Mouse (Mus musculus) heart, embryonic 12.5 days (tissue): ENCODE measurements around the gene Emc3. TPM values are rescaled to one million over a fixed set of nuclear protein-coding genes. Genes with fewer than 3 reads are reported as not detected.

Source experiments
- ATAC-seq: fragments of 200-750 bp; cut with Nextera tagmentation; 2 replicates; pipeline ENCODE4 v1.8.0; 2017; ENCODE audit warnings: moderate TSS enrichment, moderate library complexity; ENCODE audit not compliant: insufficient number of reproducible peaks, low FRiP score
- H3K27ac ChIP-seq: fragments of 300-500 bp; sonication (generic); 2 replicates; pipeline ENCODE4 v1.5.1; 2016; ENCODE audit warnings: mild to moderate bottlenecking, moderate library complexity; ENCODE audit not compliant: poor library complexity, severe bottlenecking
- H3K27me3 ChIP-seq: fragments of 300-500 bp; sonication (generic); replicated peaks from 2 replicates; pipeline ENCODE4 v1.6.1; 2016; ENCODE audit warnings: mild to moderate bottlenecking, moderate library complexity
- H3K36me3 ChIP-seq: fragments of 300-500 bp; sonication (generic); 2 replicates; pipeline ENCODE4 v1.6.1; 2016; ENCODE audit warnings: mild to moderate bottlenecking, moderate library complexity
- H3K4me1 ChIP-seq: fragments of 300-500 bp; sonication (generic); replicated peaks from 2 replicates; pipeline ENCODE4 v1.6.1; 2016; ENCODE audit warnings: mild to moderate bottlenecking
- H3K4me2 ChIP-seq: fragments of 300-500 bp; sonication (generic); 2 replicates; pipeline ENCODE4 v1.6.1; 2016; ENCODE audit warnings: mild to moderate bottlenecking, moderate library complexity
- H3K4me3 ChIP-seq: fragments of 300-500 bp; sonication (generic); 2 replicates; pipeline ENCODE4 v1.5.1; 2016; ENCODE audit warnings: mild to moderate bottlenecking
- H3K9ac ChIP-seq: fragments of 300-500 bp; sonication (generic); 2 replicates; pipeline ENCODE4 v1.6.1; 2016; ENCODE audit warnings: mild to moderate bottlenecking, moderate library complexity
- H3K9me3 ChIP-seq: fragments of 300-500 bp; sonication (generic); replicated peaks from 2 replicates; pipeline ENCODE4 v1.6.1; 2016; ENCODE audit warnings: mild to moderate bottlenecking, moderate library complexity
- WGBS: fragments of 180-500 bp; shearing (Covaris S2); methylation state at CpG from one replicate; pipeline ENCODE4 v1.1.7; 2016; 5-methylcytosine and 5-hydroxymethylcytosine counted together
- polyA plus RNA-seq: library from polyadenylated mRNA; unstranded; fragments of >200 nt; fragmentation: Nextera tagmentation; extraction: Ambion mirVana; gene quantifications from 2 replicates; pipeline ENCODE4 v1.2.1, GENCODE M21; 2016

Gene Emc3
- polyA plus RNA-seq, 1 experiment from 2014 or later = 89.1 TPM

DNA sequence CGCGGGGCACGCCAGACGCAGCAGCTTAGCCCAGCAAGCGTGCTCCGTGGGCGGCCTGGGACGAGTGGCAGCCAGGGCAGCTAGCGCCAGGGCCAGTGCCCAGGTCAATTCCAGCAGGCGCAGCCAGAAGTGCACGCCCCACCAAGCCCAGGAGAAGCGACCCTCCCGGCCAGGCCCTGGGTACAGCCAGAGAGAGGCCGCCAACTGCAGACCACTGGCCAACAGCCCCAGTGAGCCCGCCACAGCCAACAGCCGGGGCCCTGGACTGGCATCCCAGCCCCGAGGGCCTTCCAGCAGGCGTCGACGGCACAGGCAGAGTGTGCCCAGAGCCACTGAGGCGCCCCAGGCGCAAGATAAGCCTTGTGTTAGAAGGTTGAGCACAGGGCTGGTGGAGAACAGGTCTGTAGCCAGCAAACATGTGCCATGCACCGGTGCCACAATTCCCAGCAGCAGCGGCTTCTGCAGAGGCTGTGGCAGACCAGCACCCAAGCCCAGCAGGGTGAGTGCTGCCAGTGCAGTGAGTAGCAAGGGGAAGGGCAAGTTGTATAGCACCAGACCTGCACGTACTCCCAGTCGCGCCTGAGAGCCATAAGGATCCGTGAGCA is 36.3 kb downstream of the Emc3 start:
- Histone ChIP-seq H3K9ac (peak overlapping the region; percentile 59), H3K4me3 (peak overlapping the region; percentile 51), H3K4me1 (peaks cover 9% of the 10 kb centered on the region), H3K36me3 (peaks cover 27% of the 10 kb centered on the region), H3K9me3 (no peaks in the 10 kb centered on the region), H3K27me3 (peaks cover 45% of the 10 kb centered on the region), H3K4me2 (peak overlapping the region; percentile 81), H3K27ac (no peak overlapping the region)
- 21% methylated on average over 28 of the region's 28 CpGs for WGBS
- no peak for ATAC-seq

DNA sequence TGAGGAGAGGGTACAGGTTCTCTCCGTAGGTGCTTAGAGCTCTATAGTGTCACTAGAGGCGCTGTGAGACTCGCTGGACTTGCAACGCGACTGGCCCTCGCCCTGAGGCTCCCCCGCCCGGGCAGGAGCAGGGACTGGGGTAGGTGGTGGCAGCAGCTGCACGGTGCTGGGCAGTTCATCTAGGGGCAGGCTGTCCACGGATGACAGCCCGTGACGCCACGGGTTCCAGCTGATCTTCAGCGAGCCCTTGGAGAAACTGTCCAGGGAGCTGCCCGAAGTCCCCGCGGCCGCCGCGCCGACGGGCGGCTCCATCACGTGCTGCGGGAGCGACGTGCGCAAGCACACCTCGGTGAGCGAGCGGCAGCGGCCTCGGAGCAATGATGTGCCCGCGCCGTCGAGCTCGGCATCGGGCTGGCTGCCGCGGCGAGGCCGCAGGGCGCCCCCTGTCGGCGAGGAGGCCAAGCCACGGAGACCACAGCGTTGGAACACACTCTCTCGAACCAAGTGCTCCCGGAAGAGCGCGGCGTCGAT is 37.1 kb downstream of the Emc3 start:
- Histone ChIP-seq H3K4me2 (peak overlapping the region; percentile 81), H3K27me3 (peaks cover 37% of the 10 kb centered on the region), H3K4me1 (peaks cover 9% of the 10 kb centered on the region), H3K36me3 (peaks cover 35% of the 10 kb centered on the region), H3K9ac (peak overlapping the region; percentile 59), H3K9me3 (no peaks in the 10 kb centered on the region), H3K27ac (no peak overlapping the region), H3K4me3 (peak overlapping the region; percentile 51)
- ATAC-seq = peak; percentile 78
- WGBS = 1% methylated on average over 54 of the region's 54 CpGs

DNA sequence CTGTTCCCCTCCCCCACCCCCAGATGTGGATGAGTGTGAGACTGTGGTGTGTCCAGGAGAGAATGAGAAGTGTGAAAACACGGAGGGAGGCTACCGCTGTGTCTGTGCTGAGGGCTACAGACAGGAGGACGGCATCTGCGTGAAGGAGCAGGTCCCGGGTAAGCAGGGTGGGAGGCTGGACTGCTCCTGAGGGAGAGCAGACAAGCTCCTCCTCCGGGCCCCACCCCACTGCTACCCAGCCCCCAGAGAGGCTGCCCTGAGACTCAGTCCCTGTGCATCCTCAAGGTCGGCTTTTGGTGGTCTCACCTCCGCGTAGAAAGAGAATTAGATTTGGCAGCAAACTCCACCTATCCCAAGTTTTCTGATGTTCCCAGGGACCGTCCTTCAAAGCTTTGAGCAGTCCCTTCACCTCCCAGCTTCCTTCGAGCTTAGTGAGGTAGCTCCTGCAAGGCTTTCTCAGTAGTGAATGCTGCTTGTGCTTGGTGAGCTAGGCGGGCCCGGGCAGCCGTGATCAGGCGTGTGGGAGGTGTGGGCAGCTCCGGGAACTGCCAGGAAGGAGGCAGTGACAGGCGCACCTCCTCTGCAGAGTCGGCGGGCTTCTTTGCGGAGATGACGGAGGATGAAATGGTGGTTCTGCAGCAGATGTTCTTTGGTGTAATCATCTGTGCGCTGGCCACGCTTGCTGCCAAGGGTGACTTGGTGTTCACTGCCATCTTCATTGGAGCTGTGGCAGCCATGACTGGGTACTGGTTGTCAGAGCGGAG is 39.2 kb downstream of the Emc3 start:
- peaks cover 26% of the 10 kb centered on the region for H3K27me3 ChIP-seq
- H3K9ac ChIP-seq = no peak overlapping the region
- H3K27ac ChIP-seq = no peak overlapping the region
- H3K4me1 ChIP-seq = peaks cover 11% of the 10 kb centered on the region
- H3K4me3 ChIP-seq = no peak overlapping the region
- ATAC-seq = no peak
- H3K36me3 ChIP-seq = peaks cover 49% of the 10 kb centered on the region
- no peaks in the 10 kb centered on the region for H3K9me3 ChIP-seq
- H3K4me2 ChIP-seq = no peak overlapping the region
- WGBS = 69% methylated on average over 24 of the region's 24 CpGs

DNA sequence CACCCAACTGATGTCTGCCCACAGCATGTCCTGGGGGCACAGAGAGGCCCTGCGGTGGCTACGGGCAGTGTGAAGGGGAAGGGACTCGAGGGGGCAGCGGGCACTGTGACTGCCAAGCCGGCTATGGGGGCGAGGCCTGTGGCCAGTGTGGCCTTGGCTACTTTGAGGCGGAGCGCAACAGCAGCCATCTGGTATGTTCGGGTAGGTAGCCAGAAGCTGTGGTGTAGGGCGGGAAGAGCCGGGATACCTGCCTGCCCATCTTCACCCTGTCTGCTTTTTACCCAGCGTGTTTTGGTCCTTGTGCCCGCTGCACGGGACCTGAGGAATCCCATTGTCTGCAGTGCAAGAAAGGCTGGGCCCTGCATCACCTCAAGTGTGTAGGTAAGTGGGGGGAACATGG is 42.0 kb downstream of the Emc3 start:
- Histone ChIP-seq H3K36me3 (peaks cover 57% of the 10 kb centered on the region), H3K4me1 (peaks cover 9% of the 10 kb centered on the region; the same call in 1 of the 2 replicates), H3K4me3 (no peak overlapping the region), H3K9me3 (no peaks in the 10 kb centered on the region), H3K27me3 (no peaks in the 10 kb centered on the region), H3K4me2 (no peak overlapping the region), H3K27ac (no peak overlapping the region), H3K9ac (no peak overlapping the region)
- ATAC-seq = no peak
- WGBS = 87% methylated on average over 14 of the region's 14 CpGs

DNA sequence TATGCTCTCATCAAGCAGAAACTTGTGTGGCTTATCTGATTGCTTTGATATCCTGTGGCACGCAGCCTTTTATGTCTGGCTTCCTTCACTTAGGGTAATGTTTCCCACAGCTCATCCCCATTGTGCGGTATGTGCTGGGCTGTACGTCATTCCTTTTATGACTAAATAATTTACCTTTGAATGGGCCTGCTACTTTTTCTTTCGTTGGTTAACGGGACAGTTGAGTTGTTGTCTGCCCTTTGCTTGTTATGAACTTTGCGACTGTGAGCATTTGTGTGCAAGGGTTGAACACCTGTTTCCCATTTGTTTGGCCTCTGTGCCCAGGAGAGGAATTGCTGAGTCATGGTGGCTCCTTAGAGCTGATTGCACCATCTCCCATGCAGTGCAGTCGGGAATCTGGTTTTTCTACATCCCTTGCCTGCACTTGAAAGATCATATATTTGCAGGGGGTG is 44.3 kb downstream of the Emc3 start:
- Histone ChIP-seq H3K4me3 (no peak overlapping the region), H3K36me3 (peaks cover 46% of the 10 kb centered on the region), H3K9me3 (no peaks in the 10 kb centered on the region), H3K4me2 (no peak overlapping the region), H3K4me1 (peaks cover 19% of the 10 kb centered on the region), H3K27ac (no peak overlapping the region), H3K9ac (no peak overlapping the region), H3K27me3 (no peaks in the 10 kb centered on the region)
- WGBS = 66% methylated on average over 7 of the region's 7 CpGs
- ATAC-seq = no peak

DNA sequence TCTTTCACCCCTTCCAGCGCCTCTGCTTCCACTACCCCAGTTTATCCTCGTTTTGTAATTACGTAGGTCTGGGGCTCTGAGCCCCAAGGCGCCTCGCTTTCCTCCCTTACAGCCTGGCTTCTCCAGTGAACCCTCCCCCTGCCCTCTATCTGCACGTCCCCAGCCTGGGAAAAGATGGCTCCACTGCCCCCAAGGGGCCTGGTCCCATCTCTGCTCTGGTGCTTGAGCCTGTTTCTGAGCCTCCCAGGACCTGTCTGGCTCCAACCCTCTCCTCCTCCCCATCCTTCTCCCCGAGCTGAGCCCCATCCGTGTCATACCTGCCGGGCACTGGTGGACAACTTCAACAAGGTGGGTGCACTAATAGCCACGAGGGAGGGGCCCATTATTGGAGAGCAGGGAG is 47.7 kb downstream of the Emc3 start:
- Histone ChIP-seq H3K4me2 (peak overlapping the region; percentile 95), H3K4me3 (peak overlapping the region; percentile 69), H3K27me3 (peaks cover 23% of the 10 kb centered on the region), H3K9ac (peak overlapping the region; percentile 77), H3K4me1 (peaks cover 36% of the 10 kb centered on the region), H3K27ac (peak overlapping the region; percentile 91), H3K9me3 (no peaks in the 10 kb centered on the region), H3K36me3 (peaks cover 17% of the 10 kb centered on the region)
- ATAC-seq = peak; percentile 41
- 10% methylated on average over 10 of the region's 10 CpGs for WGBS

DNA sequence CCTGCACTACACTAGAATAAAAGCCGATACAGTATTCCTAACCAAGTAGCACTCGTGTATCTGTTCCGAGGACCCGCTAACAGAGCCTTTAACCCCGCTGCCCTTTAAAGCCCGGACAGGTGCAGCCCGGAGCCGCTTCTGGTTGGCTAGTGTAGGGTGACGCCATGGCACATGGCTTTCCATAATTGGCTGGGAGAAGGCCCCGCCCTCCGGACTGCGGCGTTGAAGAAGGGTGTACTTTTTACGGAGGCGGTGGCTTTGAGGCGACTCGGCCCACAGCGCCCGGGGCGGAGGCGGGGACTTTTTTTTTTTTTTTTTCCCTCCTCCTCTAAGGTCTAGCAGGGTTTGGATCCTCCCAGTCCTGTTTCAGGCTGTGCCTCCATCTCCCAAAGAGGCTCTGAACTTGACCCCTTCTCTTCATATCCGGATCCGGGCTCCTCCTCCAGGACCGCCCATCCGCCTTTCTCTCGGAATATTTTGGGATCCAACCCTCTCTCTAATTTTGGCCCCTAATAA is 48.3 kb downstream of the Emc3 start, which contains the start of gene Creld1:
Gene Creld1, plus strand, starts transcription at position 198 of the 516 bp plus-strand sequence.
- Histone ChIP-seq H3K4me1 (peaks cover 36% of the 10 kb centered on the region), H3K9me3 (no peaks in the 10 kb centered on the region), H3K27ac (peak within 1 kb of the TSS; percentile 91), H3K9ac (peak within 1 kb of the TSS; percentile 84), H3K36me3 (peaks cover 11% of the 10 kb centered on the region), H3K4me2 (peak within 1 kb of the TSS; percentile 95), H3K4me3 (peak within 1 kb of the TSS; percentile 69), H3K27me3 (peaks cover 25% of the 10 kb centered on the region)
- WGBS = 0% methylated on average over 26 of the region's 26 CpGs
- ATAC-seq = peak; percentile 96

DNA sequence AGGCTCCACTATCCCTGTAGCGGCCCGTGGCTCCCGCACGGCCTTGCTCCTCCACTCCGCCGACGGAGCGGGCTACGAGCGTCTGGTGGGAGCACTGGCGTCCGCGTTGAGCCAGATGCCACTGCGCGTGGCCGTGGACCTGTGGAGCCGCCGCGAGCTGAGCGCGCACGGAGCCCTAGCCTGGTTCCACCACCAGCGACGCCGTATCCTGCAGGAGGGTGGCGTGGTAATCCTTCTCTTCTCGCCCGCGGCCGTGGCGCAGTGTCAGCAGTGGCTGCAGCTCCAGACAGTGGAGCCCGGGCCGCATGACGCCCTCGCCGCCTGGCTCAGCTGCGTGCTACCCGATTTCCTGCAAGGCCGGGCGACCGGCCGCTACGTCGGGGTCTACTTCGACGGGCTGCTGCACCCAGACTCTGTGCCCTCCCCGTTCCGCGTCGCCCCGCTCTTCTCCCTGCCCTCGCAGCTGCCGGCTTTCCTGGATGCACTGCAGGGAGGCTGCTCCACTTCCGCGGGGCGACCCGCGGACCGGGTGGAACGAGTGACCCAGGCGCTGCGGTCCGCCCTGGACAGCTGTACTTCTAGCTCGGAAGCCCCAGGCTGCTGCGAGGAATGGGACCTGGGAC is 48.9 kb downstream of the Emc3 start:
- peaks cover 36% of the 10 kb centered on the region for H3K4me1 ChIP-seq
- H3K4me3 ChIP-seq = peak overlapping the region; percentile 69
- peak overlapping the region; percentile 95 for H3K4me2 ChIP-seq
- peak; percentile 61 for ATAC-seq
- H3K36me3 ChIP-seq = 0 out of 2 replicates have a peak, but pooled peaks cover 8% of the 10 kb centered on the region
- peak overlapping the region; percentile 84 for H3K9ac ChIP-seq
- peaks cover 25% of the 10 kb centered on the region for H3K27me3 ChIP-seq
- no peaks in the 10 kb centered on the region for H3K9me3 ChIP-seq
- peak overlapping the region; percentile 90 for H3K27ac ChIP-seq
- 2% methylated on average over 65 of the region's 65 CpGs for WGBS

DNA sequence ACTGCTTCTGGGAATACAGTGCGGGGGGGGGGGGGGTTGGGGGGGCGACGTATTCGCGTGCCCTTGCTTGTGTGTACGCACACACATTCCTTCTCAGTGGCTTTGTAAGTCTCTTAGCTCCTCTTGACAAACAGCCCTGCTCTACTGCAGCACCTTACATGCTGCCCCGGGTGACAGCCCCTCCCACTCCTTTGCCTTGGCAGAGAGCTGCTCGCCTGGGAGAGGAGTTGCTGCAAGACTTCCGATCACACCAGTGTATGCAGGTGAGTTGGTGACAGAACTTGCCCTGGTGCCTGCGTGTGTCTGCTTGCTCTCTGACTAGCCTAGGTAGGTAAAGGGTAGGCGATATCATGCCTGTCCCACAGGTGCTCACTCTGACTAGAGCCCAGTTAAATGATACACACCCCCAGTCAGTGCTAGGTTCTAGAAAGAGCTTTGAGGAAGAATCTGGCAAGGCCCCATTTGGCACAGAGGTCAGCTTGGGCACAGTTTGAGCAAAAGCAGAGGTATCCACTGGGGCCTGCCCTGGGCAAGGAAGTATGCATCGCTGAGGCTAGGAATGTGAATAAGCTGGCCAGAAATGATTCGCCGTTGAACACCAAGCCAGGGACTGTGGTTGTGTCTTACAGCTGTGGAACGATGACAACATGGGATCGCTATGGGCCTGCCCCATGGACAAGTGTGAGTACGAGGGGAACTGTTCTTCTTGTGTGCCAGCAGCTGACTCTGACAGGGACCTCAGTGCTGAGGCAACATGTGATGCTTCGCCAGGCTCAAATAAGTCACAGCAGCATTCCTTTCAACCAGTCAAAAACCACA is 50.7 kb downstream of the Emc3 start:
- no peaks in the 10 kb centered on the region for H3K36me3 ChIP-seq
- H3K27me3 ChIP-seq = peaks cover 35% of the 10 kb centered on the region
- H3K4me1 ChIP-seq = peaks cover 28% of the 10 kb centered on the region
- H3K9ac ChIP-seq = no peak overlapping the region
- no peaks in the 10 kb centered on the region for H3K9me3 ChIP-seq
- no peak overlapping the region for H3K4me2 ChIP-seq
- no peak overlapping the region for H3K4me3 ChIP-seq
- 54% methylated on average over 18 of the region's 18 CpGs for WGBS
- H3K27ac ChIP-seq = 0 out of 2 replicates have a peak overlapping the region, but pooled peaks have one; percentile 5
- ATAC-seq = no peak

DNA sequence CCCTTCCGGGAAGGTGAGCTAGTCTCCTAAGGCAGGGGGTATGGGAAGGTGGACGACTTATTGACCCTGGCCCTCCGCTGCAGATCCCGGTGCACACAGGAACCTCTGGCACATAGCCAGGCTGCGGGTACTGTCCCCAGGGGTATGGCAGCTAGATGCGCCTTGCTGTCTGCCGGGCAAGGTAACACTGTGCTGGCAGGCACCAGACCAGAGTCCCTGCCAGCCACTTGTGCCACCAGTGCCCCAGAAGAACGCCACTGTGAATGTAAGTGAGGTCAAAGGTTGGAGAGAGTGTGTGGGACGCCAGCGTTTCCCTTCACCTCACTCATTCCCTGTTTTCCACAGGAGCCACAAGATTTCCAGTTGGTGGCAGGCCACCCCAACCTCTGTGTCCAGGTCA is 52.5 kb downstream of the Emc3 start:
- H3K4me3 ChIP-seq = no peak overlapping the region
- no peak overlapping the region for H3K9ac ChIP-seq
- H3K9me3 ChIP-seq = no peaks in the 10 kb centered on the region
- no peak overlapping the region for H3K4me2 ChIP-seq
- H3K27ac ChIP-seq = no peak overlapping the region
- H3K27me3 ChIP-seq = peaks cover 41% of the 10 kb centered on the region
- 81% methylated on average over 10 of the region's 10 CpGs for WGBS
- H3K4me1 ChIP-seq = peaks cover 24% of the 10 kb centered on the region
- H3K36me3 ChIP-seq = no peaks in the 10 kb centered on the region
- no peak for ATAC-seq
